Mouse (Mus musculus): ENCODE data around the gene 4930518I15Rik. TPM values are rescaled to one million over a fixed set of nuclear protein-coding genes. Genes with fewer than 3 reads are reported as not detected.

Gene 4930518I15Rik
- total RNA-seq, 2 experiments from 2014 or later: 0.25 to 0.64 TPM

- no peak for DNase-seq
- intact Hi-C loops (cut with DNase I): loop anchor here (5.0 kb wide), 1 partner anchor 282 kb away; no protein-coding TSS in a partner anchor
Measured at GRCm38 (mm10) chr2:156810716-156811115, 47.0 kb downstream of the 4930518I15Rik start.

GRCm38 (mm10) chr2:156809579-156809978 is 48.2 kb downstream of the 4930518I15Rik start:
- DNase-seq: peak; percentile 40 to 42
- intact Hi-C loops (cut with DNase I): loop anchor here (1.0 to 10.0 kb wide), 2 partner anchors 45 to 185 kb away; partner anchors contain the start of gene Ndrg3

GRCm38 (mm10) chr2:156806886-156807285 is 50.9 kb downstream of the 4930518I15Rik start:
- no peak for DNase-seq
- intact Hi-C loops (cut with DNase I): loop anchor here (10.0 kb wide), 1 partner anchor 188 kb away; the partner anchor contains the start of gene Ndrg3

Other genes starting within 250 kb of the 4930518I15Rik start
- 10 to 100 TPM; 53.4 to 57.8 TPM for gene Dlgap4, start 244.2 kb downstream of the 4930518I15Rik start, total RNA-seq (2021)
- gene Myl9, start 82.5 kb downstream of the 4930518I15Rik start, total RNA-seq (2021): 10 to 100 TPM; 44.2 to 82.8 TPM
- under 1 TPM; 0.32 to 0.51 TPM for gene Tgif2, start 17.9 kb downstream of the 4930518I15Rik start, total RNA-seq (2021)
- gene Rab5if, start 5.2 kb upstream of the 4930518I15Rik start, total RNA-seq (2021): 10 to 100 TPM; 79.3 to 85.6 TPM
- under 1 TPM in 1 of 2 experiments, not detected in 1; 0.26 TPM for gene Sla2, start 29.2 kb upstream of the 4930518I15Rik start, total RNA-seq (2021)
- 10 to 100 TPM; 25.1 TPM for gene Ndrg3, start 134.1 kb upstream of the 4930518I15Rik start, total RNA-seq (2021)
- gene Dsn1, start 149.2 kb upstream of the 4930518I15Rik start, total RNA-seq (2021): 1 to 10 TPM; 1.2 to 1.3 TPM
- gene Soga1, start 221.3 kb upstream of the 4930518I15Rik start, total RNA-seq (2021): 1 to 10 TPM; 3.9 to 4.1 TPM
- not detected for gene Tldc2, start 229.1 kb upstream of the 4930518I15Rik start, total RNA-seq (2021)